Mouse (Mus musculus) right cerebral cortex, adult 18-20 months (tissue): Measurements from ENCODE around the gene Ephx4.
A peak's percentile ranks its signal among the peaks of the same experiment; 100 is the strongest.

ENCODE experiments used
- DNase-seq: peaks from one replicate; pipeline ENCODE4 v3.0.0; 2022; ENCODE audit warnings: mixed read lengths

Gene Ephx4

GRCm38 (mm10) chr5:107434001-107434400 is 31.5 kb downstream of the Ephx4 start:
- DNase-seq: peak; percentile 48

DNA sequence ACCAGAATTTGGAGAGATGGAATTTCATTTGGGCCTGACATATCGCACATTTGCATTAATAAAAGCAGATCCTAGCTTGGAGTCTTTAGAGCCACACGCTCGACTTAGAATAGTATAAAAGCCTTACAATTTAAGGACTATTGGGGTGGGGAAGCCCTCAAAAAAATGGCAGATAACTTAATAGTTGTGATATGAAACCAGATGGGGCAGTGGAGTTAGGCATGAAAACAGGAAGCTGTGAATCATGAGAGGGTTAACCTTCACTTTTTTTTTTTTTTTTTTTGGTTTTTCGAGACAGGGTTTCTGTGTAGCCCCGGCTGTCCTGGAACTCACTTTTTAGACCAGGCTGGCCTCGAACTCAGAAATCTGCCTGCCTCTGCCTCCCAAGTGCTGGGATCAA is 33.6 kb downstream of the Ephx4 start:
- no peak for DNase-seq

DNA sequence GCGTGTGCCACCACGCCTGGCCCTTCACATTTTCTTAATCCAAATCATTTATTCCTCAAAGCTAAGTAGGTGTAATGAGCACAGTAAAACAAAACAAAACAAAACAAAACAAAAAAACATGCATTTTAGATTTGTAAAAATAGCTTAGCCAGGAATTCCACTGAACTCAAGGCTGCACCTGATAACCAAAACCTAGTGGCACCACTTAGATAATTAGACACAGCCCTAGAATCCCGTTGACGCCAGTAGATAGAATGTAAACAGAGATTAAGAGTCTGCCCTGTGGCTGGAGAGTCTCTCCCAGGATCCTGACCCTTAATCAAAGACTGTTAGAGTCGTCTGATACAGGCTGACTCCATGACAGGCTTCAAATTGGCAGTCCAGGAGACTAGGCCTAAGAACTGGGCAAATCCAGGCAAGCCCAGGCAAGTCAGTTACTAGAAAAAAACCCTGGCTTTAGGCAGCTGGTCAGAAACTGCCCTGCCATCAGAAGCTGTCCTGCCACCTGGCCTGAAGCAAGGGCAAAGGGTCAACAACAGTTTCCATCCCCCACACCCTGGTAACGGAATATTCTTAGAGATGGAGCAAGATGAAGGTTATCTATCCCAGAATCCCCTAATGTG is 34.2 kb downstream of the Ephx4 start:
- DNase-seq: no peak

GRCm38 (mm10) chr5:107437464-107438281 is 35.1 kb downstream of the Ephx4 start, which contains the start of gene Btbd8:
Gene Btbd8 (plus strand): TSS chr5:107437997.
- peak; percentile 90 for DNase-seq

- DNase-seq: no peak
Measured at GRCm38 (mm10) chr5:107438353-107438752, 35.8 kb downstream of the Ephx4 start.

DNA sequence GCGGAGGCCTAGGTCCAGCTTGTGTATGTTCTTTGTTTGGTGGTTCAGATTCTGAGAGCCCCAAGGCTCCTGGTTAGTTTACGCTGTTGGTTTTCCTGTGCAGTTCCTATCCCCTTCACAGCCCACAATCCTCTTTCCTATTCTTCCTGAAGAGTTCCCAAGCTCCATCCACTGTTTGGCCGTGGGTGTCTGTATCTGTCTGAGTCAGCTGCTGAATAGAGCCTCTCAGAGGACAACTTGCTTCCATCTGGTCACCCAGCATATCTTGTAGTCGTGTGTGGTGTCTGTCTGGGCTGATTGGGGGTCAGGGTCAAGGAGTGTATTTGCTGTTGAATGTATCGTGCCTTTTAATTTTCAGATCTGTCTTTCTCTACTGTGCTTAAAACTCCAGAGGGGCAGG is 39.3 kb downstream of the Ephx4 start:
- peak; percentile 54 for DNase-seq

DNA sequence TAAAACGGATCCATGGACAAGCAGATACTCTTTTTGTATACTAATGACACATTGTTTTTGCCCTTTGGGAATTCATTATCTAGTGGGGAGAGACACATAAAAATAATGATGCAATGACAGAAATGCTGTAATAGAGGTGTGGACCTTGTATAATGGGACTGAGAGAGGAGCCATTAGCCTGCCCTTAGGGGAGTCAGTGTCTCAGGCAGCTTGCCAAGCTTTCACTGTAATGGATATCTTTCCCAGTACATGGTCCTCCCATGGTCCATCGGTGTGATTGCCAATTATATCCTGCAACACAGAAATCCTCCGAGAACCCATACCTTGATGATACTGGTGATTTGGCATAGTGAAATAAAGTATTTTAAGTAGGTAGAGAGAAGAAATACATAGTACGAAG is 41.7 kb downstream of the Ephx4 start:
- DNase-seq: no peak

DNA sequence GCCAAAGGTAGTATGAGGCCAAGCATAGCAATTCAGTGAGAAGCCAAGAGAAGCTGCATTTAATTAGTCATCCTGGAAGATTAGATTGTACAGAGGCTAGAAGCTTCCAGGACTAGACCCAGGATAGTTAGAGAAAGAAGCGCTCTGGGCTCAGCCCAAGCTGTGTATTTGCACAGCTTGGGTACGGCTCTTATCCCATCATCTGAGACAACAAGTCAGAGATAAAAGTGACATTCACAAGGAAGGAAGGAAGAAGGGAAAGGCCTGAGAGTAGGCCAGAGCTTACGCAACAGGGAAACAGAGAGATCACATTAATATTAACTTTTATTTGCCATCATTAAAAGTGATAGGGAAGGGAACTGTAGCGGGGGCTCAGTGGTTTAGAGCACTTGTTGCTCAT is 45.4 kb downstream of the Ephx4 start:
- no peak for DNase-seq

GRCm38 (mm10) chr5:107448784-107449183 is 46.2 kb downstream of the Ephx4 start:
- DNase-seq: peak; percentile 57

- DNase-seq: no peak
Measured at GRCm38 (mm10) chr5:107449620-107450019, 47.1 kb downstream of the Ephx4 start.

GRCm38 (mm10) chr5:107450299-107450698 is 47.8 kb downstream of the Ephx4 start:
- DNase-seq: peak; percentile 69

DNA sequence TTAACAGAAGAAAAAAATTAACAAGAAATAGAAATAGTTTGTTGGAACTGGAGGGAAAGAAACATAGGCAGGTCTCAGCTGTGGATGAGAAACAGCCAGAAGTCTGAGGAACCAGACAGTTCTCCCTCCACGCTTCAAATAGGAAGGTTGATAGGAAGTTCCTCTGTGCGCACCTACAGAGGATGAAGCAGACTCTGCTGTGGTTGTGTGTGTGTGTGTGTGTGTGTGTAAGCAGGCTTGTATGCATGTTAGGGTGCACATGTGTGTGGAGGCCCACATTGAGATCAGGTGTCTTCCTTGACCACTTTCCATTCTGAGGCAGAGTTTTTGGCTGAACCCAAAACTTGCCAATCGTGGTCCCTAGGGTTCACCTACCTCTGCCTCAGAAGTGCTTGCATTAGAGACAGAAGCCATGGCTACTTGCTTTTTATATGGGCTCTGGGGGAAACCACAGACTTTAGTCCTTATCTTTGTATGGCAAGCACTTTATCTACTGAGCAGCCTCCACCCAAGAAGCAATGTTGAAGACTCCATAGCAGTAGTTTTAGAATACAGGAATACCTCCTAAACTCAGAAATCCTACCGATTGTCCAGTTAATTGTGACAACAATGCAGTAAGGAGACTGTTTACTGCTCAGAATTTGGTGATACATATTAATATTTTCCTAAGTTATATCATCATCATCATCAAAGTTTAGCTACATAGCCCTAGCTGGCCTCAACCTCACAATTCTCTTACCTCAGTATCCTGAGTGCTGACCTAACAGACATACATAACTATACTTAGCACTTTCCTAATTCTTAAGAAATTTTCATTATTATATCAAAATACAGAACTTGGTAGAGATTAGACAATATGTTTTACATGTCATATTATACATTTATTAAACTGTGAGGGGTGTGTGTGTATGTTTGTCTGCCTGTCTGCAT is 59.9 kb downstream of the Ephx4 start:
- DNase-seq: no peak

GRCm38 (mm10) chr5:107466501-107466900 is 64.0 kb downstream of the Ephx4 start:
- DNase-seq: no peak

- no peak for DNase-seq
Measured at GRCm38 (mm10) chr5:107467098-107467497, 64.6 kb downstream of the Ephx4 start.

DNA sequence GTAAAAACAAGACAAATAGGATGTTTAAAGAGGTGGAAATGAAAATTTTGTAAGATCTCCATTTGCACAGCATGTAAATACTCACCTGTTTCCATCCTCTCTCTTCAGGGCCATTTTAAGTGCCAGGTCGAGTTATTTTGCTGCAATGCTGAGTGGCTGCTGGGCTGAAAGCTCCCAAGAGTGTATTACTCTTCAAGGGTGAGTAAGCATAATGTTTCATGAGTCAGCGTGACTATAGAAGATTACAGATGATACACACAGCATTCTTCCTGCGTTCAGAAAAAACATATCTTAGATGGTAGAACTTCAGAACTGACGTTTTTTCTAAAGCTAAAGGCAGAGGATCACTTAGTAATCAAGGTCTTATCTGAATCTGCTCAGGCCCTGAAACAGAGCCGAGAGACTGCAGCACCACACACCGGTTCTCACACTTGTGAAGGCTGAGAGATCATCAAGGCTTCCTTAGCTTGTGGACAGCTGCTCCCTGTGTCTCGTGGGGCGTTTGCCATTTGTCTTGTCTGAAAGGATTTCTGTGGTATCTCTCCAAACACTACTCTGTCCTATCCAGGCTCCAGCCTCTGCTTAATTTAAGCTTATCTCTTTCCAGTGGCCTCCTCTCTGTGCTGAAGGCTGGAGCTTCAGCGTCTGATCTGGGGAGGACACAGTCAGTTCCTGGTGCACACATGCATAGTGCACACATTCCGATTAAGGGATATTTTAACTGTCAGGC is 68.2 kb downstream of the Ephx4 start:
- DNase-seq: no peak
